Mouse (Mus musculus) cerebellum, postnatal 25 days (tissue): ENCODE measurements at regions not wholly inside any gene's neighbourhood (a gene's known extent, or its start where the extent isn't known, plus 50 kb on each side); places are given as distances from the start of the nearest gene placed in this dataset.

Experiments
- DNase-seq, 2 experiments: peaks; one replicate each; pipeline ENCODE4 v3.0.0; 2021; ENCODE audit warnings: mixed read lengths in 2 of 2

DNA sequence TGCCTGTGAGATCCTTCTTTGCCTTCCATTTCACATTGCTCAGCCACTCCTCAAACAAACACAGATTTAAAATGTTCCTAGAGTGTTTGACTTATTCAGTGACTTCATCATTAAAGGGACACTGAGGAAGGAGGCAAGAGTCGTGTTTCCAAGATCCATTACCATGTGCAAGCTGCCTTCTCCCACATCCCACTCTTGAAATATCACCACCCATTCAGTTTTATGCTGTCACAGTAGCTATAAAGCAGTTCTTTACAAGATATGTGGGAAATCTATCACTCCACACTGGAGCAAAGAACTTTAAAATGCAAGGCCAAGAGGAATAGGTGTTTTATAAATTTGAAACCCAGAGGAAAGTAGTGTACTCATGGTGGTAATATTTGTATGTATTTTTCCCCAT, 110.2 kb upstream of the Gm12695 start:
- no peak for DNase-seq

DNA sequence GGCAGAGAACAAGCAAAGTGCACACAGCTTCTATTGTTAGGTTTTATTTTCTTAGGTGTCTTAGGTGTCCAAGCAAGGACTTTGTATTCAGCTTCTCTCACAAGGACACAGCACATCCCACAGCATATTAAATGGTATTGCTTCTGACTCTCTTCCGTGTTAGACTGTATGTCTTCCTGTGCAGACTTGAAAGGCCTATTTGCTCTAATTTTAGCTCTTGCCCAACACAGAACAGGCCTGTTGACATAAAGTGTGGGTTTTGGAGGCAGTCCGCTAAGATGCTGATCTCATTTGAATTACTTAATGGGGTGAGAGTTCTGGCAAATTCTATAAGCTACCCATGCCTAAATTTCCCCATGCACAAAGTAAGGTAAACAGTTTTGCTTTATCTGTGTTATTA, 96.1 kb upstream of the Gm12695 start:
- DNase-seq: no peak

DNA sequence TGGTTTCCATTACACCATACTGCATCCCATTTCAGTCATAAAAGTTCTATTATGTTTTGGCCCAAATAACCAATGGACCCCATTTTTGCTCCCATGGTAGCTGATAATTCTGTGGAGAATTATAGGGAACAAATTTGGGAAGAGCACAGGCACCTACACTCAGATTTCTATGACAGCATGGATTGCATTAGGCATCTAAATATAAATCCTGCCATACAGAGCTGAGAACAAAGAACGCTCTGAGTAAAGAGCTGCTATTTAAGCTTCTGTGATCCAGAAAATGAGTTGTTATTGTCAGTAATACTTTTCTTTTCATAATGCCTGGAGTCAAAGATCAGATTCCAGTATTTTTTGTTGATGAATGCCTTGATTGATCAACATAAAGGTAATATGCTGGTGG, 93.0 kb upstream of the Gm12695 start:
- no peak for DNase-seq

DNA sequence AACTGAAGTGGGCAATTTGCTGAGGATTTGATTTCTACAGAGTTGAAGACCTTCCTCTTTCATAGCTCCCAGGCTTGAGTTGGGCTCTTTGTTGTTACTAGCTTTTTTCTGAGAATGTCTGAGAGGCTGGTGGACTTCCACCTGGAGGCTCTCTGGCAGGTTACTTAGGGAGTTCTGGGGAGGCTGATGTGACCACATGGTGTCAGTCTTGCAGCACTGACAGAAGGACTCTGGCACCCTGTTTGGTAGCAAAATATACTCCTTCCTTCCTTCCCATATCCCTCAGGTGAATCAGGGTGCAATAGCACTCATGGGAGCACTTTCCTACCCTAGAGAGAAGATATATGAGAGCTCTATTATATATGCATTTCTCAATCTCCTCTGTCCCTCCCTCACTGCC, 89.7 kb upstream of the Gm12695 start:
- peak in 1 of 2 experiments; percentile 2 for DNase-seq

DNA sequence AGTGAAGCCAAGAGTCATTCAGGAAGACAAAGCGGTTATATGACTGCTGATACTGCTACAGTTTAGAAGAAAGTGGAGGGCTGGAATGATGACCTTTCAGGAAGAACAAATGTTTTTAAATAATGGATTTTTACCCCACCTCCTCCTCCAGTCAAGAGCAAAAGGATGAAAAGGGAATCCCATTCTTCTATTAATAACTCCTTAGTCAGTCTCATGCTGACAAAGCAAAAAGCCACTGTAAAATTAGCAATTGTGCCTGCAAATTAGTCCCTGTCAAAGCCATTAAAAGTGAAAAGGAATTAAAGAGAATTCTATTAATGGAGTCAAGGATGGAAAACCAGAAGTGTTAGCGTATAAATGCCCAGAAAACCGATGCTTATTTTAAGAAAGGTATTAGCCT, 60.2 kb upstream of the Gm12695 start:
- no peak for DNase-seq
